Mouse (Mus musculus): ENCODE measurements at regions not wholly inside any gene's neighbourhood (a gene's known extent, or its start where the extent isn't known, plus 50 kb on each side); places are given as distances from the start of the nearest gene placed in this dataset.

DNA sequence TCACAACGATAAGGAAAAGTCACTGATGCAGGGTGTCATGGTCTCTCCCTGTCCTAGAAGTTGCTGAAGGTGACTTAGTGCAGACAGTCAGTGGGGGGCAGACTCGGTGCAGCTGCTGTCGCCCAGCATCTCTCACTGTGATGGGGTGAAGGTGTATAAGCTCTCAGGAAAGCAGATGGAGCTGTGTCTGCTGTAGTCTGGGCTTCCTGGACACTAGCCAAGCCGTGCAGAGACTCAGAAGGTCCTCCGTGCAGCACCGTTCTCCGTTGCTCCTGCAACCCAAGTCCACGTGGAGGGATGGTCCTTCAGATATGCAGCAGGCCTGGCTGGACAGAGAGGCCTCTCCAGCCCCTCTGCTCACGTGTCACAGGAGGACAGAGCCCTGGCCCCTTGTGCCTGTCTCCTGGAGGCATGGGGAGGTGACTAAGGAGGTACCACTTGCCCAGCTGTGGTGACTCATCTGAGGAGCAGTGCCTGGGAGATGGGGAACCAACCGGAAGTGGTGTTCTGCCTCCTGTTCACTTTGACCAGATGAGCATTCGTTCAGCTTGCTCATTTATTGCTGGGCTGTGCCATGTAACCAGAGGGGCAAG lies 171.2 kb downstream of the Gadd45g start:
- DNase-seq = peak in 1 of 2 experiments; percentile 15

DNA sequence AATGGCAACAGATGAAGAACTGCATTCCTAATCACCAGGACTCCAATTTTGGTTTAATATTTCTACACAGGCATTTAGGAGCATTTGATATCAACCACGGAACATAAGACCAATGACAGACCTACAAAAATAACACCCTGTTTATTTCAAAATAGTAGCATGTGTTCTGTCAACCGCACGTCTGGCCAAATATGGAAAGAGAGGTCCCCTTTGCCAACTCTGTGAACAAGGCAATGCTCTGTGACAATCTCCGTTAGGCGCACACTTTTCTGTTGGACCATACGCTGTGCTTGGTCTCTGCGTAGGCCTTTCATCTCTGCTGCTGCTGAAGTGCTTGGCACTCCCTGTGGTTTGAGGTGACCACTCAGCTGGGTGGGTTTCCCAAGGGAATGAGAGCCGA lies 173.2 kb downstream of the Gadd45g start:
- no peak for DNase-seq

DNA sequence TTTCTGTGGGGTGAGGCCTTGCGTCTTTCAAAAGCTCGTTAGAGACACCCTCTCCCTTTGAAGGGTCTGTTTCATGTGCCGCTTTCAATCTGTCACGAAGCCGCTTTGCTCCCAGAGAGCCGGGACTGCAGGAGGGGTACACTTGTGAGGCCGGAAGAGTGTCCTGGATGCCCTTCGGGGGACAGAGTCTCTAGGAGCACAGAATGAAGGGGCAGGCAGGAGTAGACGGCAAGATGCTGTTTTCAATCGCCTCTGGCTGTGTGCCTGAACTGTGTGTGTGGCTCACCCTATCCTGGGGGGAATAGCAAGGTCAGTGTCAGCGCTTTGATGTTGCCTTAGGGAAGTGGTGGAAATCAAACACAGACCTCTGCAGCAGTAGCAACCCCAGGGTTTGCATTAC lies 174.7 kb downstream of the Gadd45g start:
- no peak for DNase-seq

DNA sequence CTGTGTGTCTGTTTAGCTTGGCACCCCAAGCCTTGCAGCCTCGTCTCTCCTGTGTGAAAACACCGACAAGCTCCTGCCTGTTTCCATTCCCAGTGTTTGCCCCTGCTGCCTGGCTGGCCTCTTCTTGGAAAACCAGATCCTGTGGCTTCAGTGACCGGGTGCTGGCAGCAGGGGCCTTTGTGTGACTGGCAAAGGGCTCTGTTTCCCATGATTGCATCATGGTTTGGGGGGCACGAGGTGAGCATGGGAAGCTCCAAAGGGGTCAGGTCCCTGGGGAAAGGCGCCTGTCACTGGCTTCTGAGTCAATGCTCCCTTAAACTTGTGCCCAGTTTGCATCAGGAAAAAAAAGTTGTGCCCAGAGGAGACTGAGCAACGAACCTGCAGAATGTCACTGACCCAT lies 175.3 kb downstream of the Gadd45g start:
- DNase-seq = no peak

DNA sequence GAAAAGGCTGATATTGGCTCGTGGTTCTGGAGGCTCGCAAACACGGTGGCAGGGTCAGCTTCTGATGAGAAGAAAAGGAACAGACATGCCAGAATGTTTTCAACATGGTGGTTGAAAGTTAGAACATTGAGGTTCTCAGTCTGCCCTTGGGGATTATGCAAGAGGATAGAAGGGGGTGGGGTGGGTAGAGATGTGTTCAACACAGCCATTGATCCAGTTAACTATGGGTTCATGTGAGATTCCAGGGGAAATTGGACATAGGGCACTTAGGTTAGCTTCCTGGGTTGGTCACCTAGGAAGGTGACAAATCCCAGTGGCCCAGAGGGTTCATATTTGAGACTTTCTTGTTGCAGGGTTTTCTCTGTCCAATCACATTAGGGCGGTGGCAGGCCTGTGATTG lies 176.1 kb downstream of the Gadd45g start:
- DNase-seq = no peak

DNA sequence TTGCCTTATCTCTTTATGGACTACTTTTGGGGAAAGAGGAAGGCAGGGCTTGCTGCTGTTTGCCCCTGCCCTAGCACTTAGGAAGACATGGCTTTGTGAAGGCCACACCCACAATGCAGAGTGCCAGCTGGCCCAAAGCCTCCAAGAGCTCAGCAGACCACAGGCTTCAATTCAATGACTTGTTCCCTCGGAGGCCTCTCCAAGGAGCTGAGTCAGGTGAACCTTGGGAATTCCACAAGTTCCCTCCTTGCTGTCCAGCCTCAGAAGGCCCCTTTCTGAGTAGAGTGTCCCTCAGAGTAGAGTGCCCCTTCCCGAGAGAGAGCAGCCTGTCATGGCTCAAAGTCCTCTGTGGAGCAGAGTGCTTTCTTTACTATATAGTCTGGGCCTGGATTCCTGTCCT lies 177.9 kb downstream of the Gadd45g start:
- peak; percentile 86 to 90 for DNase-seq

DNA sequence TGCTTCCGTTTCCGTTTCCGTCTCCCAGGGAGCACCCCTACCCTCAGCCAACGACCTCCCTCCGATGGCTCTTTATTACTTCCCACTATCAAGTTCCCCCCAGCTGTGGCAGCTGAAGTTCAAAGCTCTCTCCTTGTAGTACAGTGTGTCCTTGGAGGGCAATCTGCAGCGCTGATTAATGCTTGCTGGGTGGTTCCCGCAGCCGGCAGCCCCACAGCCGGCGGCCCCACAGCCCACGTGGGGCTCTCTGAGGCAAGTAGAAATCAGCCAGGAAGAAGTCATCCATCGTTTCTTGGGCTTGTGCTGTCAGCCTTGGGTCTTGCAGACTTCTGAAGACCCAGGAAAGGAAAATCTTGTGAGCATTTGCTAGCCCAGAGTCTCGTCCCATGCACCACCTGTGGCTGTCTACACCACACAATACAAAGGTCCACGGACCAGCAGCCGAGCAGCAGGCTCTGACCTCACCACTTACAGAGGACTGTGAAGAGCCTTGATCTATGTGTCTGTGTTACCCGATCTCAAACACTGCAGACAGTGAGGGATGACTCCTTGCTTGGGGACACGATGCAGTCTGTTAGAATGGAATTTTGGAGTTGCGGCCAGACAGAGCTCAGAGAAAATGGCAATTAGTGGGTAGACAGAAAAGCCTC lies 178.5 kb downstream of the Gadd45g start:
- DNase-seq = peak; percentile 30 to 79

DNA sequence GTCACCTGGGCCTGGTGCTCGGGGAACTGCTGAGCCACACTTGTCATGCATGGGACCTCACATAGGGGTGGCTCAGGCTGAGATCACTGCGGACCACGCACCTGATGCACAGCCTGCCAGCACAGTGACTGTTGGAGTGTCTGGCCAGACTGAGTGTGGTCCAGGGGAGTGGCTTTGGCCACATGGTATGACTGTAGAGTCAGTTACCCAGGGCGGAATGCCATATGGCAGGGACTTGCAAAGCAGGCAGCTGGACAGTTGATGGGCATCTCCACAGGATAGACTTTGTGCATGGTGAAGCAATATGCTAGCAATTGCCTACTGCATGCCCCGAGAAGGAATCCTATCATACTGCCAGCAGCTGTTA lies 179.0 kb downstream of the Gadd45g start:
- no peak for DNase-seq

DNA sequence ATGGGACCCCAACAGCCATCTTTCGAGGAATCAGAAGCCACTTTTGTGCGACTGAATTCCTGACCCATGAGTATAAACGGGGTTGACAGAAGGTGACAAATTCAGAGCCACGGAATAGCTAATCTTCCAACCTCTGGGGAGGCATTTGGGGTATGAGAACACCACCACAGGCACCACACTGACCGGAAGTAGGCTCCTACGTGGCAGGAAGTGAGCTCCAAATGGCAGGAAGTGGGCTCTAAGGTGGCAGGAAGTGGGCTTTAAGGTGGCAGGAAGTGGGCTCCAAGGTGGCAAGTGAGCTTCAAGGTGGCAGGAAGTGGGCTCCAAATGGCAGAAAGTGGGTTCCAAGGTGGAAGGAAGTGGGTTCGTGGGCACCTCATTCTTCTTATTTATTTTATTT lies 179.8 kb downstream of the Gadd45g start:
- no peak for DNase-seq

DNA sequence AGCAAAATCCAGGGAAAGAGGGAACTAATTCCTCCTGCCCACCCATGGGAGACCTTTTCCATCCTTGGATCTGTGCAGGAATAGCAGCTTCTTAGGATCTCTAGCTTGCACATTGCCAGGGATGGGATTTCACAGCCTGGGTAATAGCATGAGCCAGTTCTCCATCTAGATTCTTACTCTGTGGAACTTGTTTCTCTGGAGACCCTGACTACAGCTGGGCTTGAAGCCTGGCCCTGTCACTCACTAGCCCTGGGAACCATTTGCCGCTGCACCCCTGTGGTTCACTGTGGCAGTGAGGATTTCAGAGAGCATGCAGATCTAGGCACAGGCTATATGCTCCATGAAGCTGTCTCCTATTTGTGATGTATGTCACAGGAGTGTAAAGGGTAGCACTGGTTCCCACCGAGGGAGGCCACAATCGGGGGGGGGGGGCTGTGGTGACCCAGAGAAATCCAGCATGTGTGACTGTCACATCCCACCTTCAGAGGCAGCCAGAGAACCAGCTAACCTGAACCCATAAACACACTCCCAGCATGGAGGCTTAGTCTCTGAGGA lies 183.5 kb downstream of the Gadd45g start:
- no peak for DNase-seq

DNA sequence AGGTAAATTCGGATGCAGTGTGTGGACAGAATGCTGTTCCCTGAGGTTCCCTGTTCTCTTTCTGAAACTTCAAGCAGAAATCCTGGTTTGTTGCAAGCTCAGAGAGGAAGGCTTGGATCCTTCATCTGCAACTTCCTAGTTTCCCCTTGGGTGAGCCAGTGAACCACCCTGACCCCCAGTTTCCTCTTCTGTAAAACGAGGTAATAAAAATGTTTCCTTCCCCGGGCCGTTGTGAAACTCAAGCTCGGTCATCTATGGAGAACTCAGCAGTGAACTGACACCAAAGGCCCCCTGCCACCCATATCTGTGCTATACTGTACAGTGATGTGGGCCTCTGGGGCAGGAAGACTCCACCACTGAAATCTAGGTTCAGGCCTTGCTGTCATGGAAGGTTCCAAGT lies 185.0 kb downstream of the Gadd45g start:
- DNase-seq = peak in 1 of 2 experiments; percentile 29

DNA sequence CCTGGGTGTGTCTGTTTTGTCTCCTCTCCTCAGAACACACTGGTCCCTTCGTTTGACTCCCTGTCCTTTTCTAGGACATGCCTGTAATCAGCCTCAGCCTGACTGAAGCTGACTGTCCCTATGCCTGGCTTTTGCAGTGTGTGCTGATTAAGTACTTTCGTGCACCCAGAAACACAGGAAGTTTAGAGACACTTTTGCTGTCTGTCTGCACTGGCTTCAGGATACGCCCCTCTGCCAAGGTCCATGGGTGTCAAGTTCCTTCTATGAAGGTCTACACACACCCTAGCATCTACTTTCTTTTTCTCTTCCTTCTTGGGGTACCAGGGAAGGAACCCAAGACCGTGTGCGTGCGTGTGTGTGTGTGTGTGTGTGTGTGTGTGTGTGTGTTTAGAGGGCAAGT lies 189.3 kb downstream of the Gadd45g start:
- no peak for DNase-seq

DNA sequence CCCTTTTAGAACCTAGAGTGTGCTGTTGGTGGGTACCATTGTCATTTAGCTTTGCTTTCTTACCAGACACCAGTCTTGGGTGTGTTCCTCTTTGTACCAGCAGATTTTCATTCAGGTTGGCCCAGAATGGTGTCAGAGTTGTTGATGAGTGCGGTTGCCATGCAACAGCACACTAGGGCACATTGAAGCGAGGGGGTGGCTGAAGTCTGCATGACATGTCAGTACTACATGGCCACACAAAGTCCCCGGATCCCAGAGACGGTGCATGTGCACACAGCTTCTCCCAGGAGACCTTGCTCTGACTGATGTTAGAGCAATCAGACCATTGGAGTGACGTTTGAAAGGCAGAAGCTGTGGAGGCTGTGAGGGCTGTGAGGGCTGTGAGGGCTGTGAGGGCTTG lies 189.9 kb downstream of the Gadd45g start:
- DNase-seq = no peak

DNA sequence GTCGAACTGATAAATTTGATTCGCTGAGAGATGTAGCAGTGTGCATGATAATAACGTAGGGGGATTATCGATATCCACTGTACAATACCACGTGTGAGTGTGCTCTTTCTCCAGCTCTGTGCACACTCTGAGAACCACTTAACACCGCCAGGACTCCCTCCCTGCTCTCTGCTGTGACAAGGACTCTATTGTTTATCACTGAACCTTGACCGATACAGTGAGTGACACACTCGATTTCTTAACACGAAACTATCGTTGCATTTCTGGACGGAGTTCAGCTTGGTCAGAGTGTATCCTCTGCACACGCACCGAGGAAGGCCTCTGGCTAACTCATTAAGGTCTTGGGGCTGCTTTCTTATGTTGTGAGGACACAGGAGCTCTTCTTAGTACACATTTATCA lies 190.7 kb downstream of the Gadd45g start:
- no peak for DNase-seq

DNA sequence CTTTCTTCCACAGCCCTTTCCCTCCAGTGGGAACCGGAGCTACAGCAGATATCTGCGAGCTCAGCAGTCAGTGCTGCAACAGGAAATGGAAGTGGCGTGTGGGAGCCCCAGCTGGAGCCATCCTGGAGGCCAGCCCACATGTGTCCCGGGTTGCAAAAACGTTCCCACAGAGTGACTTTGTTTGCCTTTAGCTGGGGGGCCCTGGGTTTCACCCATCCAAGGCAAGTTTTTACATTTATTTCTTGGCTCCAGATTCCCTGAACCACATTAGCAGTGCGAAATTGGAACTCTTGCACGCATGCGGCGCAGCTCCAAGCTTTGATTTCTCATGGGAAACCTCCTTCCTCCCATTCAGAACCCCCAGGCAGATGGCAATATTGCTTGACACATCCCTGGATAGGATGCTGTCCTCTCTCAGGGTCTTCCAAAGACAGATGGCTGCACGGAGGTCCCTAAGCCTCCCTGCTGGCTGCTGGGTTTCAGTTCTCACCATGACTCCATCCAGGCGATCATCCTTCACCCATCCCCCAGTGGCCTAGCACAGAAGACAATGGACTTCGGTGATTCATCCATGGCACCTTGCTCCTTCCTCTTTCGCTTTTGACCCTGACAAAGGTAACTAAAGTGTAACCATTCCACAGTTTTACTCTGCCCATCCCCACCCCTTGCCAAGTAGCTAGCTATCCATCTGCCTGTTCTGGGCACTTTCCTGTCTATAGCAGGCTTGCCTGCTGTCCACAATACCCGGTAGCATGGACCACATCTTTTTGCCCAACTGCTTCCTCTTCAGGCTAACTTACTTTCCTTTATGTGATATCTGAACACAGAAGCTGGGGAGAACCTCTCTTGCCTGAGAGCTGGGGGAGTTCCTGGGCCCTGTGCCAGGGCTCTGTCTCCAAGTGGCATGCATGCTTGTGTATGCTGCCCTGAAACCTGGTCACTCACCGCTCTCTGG lies 195.3 kb downstream of the Gadd45g start:
- peak; percentile 58 to 75 for DNase-seq

DNA sequence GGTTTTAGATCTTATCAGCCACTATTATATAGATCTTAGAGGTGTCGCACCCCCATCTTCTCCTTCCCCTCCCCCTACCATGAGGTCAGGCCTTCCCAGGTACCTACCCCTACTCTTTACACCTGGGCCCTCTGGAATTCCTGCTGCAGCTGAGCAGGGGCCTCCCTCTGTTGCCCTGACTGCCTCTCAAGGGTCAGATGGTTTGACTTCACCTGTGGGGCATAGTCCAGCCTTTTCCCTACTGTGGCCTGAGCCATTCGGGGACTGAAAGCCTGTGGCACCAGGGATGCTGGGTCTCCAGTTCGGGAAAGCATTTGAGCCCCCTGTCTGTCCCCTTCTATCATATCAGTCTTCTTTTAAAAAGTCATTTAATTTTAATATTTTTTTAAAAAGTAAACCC lies 196.4 kb downstream of the Gadd45g start:
- peak in 1 of 2 experiments; percentile 57 for DNase-seq

DNA sequence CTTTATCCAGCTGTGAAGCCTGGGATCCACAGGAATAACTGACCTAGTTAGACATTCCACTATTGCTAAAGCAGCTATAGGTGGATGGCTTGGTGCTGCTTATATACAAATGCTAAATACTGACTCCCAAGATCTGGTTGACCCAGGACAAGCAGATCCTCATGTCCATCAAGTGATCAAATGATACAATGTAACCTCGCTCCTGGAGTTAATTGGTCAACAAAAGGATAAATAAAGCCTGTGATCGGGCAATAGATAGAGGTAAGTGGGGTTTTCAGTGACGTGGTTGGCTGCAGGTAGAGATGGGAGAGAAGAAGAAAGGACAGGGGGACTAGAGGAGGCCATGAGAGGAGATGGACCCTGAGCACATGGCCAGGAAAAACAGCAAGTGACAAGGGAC lies 197.4 kb downstream of the Gadd45g start:
- DNase-seq = no peak

DNA sequence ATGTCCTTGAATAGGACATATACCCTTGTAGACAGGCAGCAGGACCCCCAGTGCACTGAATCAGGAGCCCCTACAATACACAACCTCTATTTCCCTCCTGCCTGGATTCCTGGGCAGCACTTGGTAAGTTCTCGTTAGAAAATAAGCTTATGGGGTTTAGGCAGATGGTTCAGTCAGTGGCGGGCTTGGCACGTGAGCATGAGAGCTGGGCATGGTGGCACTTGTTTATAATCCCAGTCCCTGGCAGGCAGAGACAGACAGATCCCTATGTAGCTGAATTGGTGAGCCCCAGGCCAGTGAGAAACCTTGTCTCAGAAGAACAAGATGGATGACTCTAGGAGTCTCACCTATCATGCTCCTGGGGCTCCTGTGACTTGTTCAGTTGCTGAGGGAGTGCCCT lies 198.9 kb downstream of the Gadd45g start:
- DNase-seq = no peak

DNA sequence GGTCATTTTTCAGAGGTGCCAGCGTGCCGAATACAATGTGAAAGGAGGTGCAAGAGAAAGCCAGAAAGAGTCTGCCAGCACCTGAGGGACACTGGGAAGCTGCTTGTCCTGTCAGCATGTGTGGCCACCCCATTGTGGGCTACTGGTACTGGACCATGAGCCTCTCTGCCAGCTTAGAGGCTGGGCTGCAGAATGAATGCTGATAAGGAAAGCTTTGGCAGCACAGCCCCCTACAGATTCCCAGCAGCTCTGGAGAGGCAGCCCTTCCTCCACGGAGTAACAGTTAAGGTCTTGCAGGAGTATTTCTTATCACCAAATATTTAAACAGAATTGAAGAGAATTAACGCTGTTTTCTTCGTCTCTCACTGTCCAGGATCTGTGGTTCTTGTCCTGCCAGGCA lies 199.5 kb downstream of the Gadd45g start:
- DNase-seq = no peak

DNA sequence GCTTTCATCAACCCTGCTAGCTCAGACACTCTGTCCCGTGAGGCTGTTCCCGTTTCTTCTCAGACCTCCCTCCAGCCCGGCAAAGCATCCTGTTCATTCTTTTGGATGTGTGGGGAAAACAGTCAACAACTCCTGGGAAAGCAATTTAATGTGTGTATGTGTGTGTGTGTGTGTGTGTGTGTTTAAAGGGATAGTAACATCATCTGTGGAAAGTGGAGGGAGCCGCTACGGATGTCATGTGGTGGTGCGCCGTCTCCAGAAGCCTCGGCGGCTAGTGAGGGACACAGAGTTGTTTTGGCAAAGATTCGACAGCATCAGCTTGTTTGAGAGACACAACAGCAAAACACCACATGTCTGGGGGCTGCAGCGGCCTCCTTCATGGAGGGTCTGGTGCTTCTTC lies 200.2 kb downstream of the Gadd45g start:
- DNase-seq = no peak

DNA sequence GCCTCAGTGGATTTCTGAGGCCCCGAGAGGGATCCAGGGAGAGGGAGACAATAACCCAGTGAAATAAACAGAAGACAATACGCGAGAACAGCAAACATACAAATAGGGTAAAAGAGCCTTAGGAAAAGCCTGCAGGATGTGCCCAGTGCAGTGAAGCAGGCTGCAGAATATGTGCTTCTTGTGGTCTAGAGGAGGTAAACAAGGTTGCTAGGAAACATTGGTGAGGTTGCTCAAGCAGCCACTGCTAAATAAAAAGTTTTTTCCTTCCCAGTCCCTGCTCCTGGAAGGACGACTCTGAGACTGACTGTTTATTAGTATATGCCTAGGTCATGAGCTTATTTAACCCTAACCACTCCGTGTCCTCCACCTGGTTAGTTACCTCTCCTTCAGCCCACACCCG lies 201.5 kb downstream of the Gadd45g start:
- peak in 1 of 2 experiments; percentile 18 for DNase-seq

DNA sequence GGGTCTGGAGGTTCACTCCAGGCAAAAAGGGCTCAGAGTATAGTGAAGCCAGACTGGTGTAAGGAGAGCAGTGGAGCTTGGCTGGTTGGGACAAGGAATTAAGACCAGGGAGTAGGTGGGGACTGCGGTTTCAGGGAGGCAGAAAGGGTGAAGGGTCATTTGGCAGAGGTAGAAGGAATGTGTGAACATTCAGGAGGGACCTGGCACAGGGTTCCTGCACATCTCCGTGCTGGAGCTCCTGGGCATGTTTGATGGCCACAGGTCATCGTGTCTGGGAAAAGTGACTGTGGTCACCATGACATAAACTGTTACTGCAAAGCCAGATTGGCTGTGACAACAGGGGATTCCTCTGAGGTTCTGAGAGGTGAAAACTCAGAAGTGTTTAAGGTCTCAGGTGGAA lies 202.3 kb downstream of the Gadd45g start:
- DNase-seq = peak; percentile 44 to 73

DNA sequence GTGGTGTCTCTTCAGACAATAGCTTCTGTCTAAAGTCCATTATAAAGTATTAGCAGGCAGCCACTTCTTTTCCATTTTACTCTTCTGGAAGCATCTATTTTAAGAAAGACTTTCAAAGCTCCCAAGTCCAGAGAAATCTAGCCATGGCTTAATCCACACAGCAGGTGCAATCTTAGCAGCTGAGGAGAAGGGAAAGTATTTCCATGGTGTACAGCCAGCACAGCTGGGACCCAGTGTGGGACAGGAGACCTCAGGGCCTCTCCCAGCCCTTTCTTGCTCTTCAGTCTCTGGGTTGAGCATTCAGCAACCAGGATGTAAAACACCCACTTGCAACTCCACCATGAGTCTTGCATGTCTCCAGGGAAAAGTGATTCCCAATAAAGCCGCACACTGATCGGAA lies 202.8 kb downstream of the Gadd45g start:
- DNase-seq = no peak

DNA sequence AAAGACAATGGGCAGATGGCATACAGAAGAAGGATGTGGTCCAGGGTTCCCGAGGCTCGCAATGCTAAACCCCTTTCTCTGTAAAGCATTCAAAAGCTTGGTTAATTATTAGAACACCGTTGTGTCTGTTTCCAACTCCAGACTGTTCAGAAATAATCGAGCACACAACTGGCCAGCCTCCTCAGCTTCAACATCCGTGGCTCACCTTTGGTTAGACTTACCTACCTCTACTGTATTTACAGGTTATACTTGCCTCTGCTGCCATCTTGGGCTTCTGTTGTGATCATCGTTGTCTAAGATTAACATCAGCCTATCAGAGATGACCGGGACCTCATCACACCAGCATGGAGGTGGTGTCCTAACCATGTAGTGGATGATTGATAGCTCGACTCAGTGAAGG lies 209.3 kb downstream of the Gadd45g start:
- DNase-seq = no peak

Data from kidney, postnatal 25 days (tissue).